Mouse (Mus musculus) layer of hippocampus, adult 2 months (tissue): Measurements from ENCODE around the gene Usp43. TPM values are rescaled to one million over a fixed set of nuclear protein-coding genes. Genes with fewer than 3 reads are reported as not detected.

ENCODE experiments used
- DNase-seq, 2 experiments: peaks; one replicate each; pipeline ENCODE4 v3.0.0; 2022; ENCODE audit warnings: low spot score in 2 of 2
- H3K27ac ChIP-seq: fragments of 200-600 bp; 2 replicates; pipeline ENCODE4 v1.8.1; 2022
- H3K4me3 ChIP-seq: fragments of 200-600 bp; 2 replicates; pipeline ENCODE4 v1.8.1; 2022; ENCODE audit warnings: mild to moderate bottlenecking
- CTCF ChIP-seq: fragments of 200-600 bp; conservative IDR thresholded peaks from 2 replicates; pipeline ENCODE4 v1.8.1; 2022; ENCODE audit warnings: antibody characterized with exemption, mild to moderate bottlenecking, moderate library complexity
- total RNA-seq, 2 experiments: library from RNA; stranded (reverse); gene quantifications; 2 replicates each; pipeline ENCODE4 v1.2.3; 2021

Gene Usp43
- total RNA-seq, 2 experiments from 2014 or later = 0.91 to 0.95 TPM

DNA sequence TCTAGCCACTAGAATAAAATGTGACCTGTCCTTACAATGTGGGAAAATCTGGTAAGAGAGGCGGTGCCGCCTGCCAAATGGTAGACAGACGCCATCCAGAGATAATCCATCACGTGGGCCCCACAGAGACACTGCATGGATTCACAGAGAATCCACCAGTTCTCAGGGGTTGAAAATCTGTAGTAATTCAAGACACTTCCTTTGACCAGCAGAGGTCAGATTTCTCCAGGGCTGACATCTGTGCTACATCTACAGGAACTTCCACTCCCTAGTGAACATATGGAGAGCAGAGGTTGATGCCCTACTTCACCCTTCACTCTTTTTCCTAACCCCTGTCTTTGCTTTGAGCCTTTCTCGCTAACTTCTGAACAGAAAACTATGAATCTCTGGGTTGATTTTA lies 56.9 kb downstream of the Usp43 start:
- H3K27ac ChIP-seq = no peak overlapping the region
- no peak for DNase-seq
- no peak; the same call in 1 of the 2 replicates for TF ChIP-seq CTCF
- H3K4me3 ChIP-seq = no peak overlapping the region

DNA sequence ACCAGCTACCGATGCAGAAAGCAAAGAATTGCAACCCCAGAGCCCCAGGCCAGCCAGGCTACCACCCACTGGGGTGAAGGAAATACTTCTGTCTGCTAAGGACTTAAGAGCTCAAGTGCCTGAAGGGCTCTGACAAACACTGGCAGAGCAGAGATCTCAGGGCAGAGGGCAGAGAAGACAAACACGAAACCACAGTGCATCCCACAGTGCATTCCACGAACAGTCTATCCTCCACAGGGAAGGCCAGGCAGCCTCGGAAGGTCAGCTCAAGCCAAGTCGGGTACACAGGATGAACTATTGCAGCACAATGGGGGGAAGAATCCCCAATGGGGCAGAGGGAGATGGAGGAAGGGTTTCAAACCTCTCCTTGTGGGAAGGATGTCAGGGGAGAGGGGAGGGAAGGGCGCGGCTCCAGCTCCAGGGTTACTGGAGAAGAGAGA lies 60.5 kb downstream of the Usp43 start:
- DNase-seq = no peak
- H3K4me3 ChIP-seq = no peak overlapping the region
- no peak for TF ChIP-seq CTCF

DNA sequence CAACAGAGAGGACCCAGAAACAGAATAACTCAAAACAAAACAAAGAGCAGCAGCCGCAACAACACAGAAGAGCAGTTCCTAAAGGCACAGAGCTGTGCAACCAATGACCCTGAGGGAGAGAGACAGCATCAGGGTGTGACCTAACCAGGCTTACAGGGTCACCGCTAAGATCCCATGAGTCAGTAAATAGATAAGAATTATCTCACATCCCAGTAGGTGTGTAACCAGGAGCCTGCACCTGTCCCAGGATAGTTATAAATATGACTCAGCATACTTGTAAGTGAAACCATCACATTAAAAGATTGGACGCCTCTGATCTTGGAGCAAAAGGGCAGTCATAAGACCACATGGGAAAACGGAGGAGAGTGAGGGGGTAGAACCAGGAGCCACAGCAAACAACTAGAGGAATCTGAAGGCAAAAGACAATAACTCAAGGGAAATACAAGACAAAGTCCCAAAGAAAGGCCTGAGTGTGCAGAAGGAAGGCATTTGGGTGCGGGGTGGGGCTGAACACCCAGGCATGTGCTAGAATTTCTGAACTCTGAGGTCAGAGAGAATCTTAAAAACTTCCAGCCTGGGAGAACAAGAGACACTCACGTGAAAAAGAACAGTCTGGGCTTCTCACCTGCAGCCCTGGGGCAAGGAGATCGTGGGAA lies 61.1 kb downstream of the Usp43 start:
- no peak for TF ChIP-seq CTCF
- Histone ChIP-seq H3K4me3 (no peak overlapping the region), H3K27ac (no peak overlapping the region)
- no peak for DNase-seq

More for the DNA sequence above, 60.5 kb downstream of the Usp43 start:
- no peak overlapping the region for H3K27ac ChIP-seq

DNA sequence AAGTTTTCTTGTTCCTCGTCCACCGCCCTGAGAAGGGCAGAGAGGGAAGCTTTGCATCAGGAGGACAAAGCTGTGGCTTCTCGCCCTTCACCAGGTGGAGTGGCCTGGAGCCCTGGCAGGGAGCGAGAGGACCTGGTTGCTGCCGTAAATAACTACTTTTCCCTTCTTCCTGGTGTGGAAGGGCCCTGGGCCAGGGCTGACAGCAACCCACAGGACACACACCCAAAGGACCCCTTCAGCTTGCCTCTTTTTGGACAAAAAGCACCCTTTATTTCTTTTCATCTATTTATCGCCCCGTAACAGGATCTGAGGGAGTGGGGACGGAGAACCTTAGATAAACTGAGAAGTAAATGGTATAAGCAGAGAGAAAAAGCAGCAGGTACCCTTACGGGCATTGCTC lies 63.4 kb downstream of the Usp43 start:
- no peak for DNase-seq
- no peak for TF ChIP-seq CTCF
- H3K4me3 ChIP-seq = no peak overlapping the region
- H3K27ac ChIP-seq = no peak overlapping the region

GRCm38 (mm10) chr11:67855035-67855434 lies 66.9 kb downstream of the Usp43 start:
- H3K4me3 ChIP-seq = no peak overlapping the region
- TF ChIP-seq CTCF = peak; percentile 79
- no peak overlapping the region for H3K27ac ChIP-seq
- DNase-seq = peak in 1 of 2 experiments; percentile 31

- no peak for TF ChIP-seq CTCF
- no peak for DNase-seq
- H3K4me3 ChIP-seq = no peak overlapping the region
- no peak overlapping the region for H3K27ac ChIP-seq
Observed at GRCm38 (mm10) chr11:67853996-67854395, 68.0 kb downstream of the Usp43 start.

- no peak for DNase-seq
- H3K27ac ChIP-seq = no peak overlapping the region
- no peak overlapping the region for H3K4me3 ChIP-seq
- no peak for TF ChIP-seq CTCF
Observed at GRCm38 (mm10) chr11:67851770-67852169, 70.2 kb downstream of the Usp43 start.

- H3K27ac ChIP-seq = no peak overlapping the region
- TF ChIP-seq CTCF = no peak
Observed at GRCm38 (mm10) chr11:67845193-67845592, 76.8 kb downstream of the Usp43 start.

GRCm38 (mm10) chr11:67839810-67840209 lies 82.1 kb downstream of the Usp43 start:
- DNase-seq = no peak
- H3K27ac ChIP-seq = no peak overlapping the region
- no peak for TF ChIP-seq CTCF
- H3K4me3 ChIP-seq = no peak overlapping the region

More at GRCm38 (mm10) chr11:67845193-67845592, 76.8 kb downstream of the Usp43 start:
- H3K4me3 ChIP-seq = no peak overlapping the region
- DNase-seq = no peak

GRCm38 (mm10) chr11:67835408-67836078 lies 86.4 kb downstream of the Usp43 start:
- Histone ChIP-seq H3K4me3 (no peak overlapping the region), H3K27ac (no peak overlapping the region)
- TF ChIP-seq CTCF = no peak

DNA sequence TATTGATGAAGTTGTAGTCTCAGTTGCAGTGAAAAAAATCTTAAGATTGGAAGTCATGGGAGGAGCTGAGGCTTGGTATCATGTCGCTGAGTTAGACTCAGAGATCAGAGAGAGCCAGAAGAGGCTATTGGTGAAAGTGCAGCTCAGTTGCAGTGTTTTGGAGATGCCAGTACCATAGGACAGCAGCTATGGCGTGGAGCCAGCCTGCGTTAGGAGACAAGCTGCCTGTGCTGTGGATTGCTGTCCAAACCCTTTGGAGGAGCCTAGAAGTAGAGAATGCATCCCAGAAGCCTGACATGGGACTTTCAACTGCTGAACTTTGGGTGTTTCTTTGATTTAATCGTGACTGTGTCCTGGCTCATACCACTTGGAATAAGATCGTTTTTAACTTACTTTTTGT lies 90.1 kb downstream of the Usp43 start:
- Histone ChIP-seq H3K4me3 (no peak overlapping the region), H3K27ac (no peak overlapping the region)
- DNase-seq = no peak
- TF ChIP-seq CTCF = no peak

More at GRCm38 (mm10) chr11:67835408-67836078, 86.4 kb downstream of the Usp43 start:
- no peak for DNase-seq

- Histone ChIP-seq H3K4me3 (no peak overlapping the region), H3K27ac (no peak overlapping the region)
- DNase-seq = no peak
- TF ChIP-seq CTCF = no peak
Observed at GRCm38 (mm10) chr11:67829530-67829929, 92.4 kb downstream of the Usp43 start.

GRCm38 (mm10) chr11:67828360-67829059 lies 93.4 kb downstream of the Usp43 start:
- no peak for TF ChIP-seq CTCF
- no peak for DNase-seq

More at GRCm38 (mm10) chr11:67828360-67829059, 93.4 kb downstream of the Usp43 start:
- H3K27ac ChIP-seq = no peak overlapping the region
- no peak overlapping the region for H3K4me3 ChIP-seq
